Mouse (Mus musculus): ENCODE measurements around the gene Sirpa.

- TF ChIP-seq CTCF (IDR thresholded peaks at IDR 0.05; ENCODE audit: extremely low read depth, insufficient read length, insufficient replicate concordance, low read depth, low read length) (no peak), POLR2A (IDR thresholded peaks at IDR 0.05; ENCODE audit: low read depth, low read length) (no peak)
Observed at GRCm38 (mm10) chr2:129587241-129587640, 5.4 kb upstream of the Sirpa start.
